Mouse (Mus musculus) R1 (cell line): ENCODE measurements at regions not wholly inside any gene's neighbourhood (a gene's known extent, or its start where the extent isn't known, plus 50 kb on each side); places are given as distances from the start of the nearest gene placed in this dataset.

Experiments
- DNase-seq: peaks from one replicate; pipeline ENCODE4 v3.0.0-alpha.2; 2018; ENCODE audit warnings: low read depth, low spot score

DNA sequence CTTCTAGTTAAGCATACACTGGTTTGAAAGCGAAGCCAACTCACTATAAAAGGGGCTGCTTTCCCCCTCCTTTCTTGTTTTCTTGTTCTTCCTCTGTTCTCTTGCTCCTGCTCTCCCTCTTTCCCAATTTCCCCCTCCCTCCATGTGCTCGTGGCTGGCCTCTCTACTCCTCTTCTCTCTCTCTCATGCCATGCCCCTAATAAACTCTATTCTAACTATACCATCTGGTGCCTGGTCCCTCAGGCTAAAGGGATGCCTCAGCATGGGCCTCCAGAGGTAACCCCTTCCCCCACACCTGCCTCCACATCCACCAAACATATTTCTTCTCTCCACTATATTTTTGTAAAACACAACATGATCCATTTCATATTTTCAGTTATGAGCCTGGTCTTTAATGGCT, 210.1 kb downstream of the Gja1 start:
- no peak for DNase-seq

DNA sequence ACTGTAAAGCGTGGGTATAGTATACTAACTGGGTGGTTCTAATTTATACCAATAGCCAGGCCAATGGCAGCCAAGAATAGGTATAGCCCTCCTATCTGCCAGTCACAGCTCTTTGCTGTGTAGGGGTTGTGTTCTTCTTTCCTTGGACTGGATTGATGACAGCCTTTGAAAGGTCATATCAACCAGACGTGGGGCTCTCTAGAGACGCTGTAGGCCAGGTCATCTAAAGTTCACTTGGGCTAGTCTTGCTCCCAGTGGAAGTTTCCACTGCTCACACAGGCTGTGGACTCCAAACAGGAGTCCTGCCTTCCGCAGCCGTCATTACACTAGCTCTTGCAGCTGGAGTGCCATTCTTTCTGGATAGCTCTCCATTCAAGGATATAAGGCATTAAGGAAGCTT, 220.3 kb downstream of the Gja1 start:
- no peak for DNase-seq

DNA sequence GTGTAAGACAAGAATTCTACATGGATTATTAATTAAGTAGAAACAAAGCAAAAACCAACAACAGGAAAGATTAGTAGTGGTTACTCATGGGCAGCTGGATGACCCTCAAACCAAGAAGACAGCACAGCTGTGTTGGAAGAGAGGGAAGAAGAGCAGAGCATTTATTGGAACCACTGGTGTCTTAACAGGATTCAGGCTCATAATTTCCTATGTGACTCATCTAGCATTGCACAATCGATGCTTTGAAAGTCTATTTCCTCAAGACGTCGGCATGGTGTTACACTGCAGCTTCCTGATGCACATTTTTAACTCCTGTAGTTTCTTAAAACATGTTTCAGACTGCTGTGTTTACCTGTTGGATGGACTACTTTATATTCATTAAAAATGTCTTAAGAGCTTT, 221.1 kb downstream of the Gja1 start:
- DNase-seq = no peak

DNA sequence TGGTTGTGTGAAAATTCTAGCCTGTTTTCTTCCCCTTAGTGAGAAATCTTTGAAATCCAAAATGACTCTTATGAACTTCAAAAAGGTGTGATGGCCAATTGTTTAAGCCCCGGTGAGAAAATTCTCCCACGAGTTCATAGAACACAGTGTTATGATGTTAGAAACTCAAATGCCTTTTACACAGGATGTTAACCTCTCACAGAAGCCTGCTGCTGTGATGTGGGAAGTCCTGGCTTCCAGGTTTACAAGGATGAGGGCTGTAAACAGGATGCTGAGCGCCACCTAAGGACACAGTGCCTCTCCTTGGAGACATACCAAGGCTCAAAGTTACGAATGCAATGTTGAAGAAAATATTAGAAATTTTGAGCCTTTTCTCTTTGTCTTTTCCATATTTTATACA, 222.8 kb downstream of the Gja1 start:
- no peak for DNase-seq

DNA sequence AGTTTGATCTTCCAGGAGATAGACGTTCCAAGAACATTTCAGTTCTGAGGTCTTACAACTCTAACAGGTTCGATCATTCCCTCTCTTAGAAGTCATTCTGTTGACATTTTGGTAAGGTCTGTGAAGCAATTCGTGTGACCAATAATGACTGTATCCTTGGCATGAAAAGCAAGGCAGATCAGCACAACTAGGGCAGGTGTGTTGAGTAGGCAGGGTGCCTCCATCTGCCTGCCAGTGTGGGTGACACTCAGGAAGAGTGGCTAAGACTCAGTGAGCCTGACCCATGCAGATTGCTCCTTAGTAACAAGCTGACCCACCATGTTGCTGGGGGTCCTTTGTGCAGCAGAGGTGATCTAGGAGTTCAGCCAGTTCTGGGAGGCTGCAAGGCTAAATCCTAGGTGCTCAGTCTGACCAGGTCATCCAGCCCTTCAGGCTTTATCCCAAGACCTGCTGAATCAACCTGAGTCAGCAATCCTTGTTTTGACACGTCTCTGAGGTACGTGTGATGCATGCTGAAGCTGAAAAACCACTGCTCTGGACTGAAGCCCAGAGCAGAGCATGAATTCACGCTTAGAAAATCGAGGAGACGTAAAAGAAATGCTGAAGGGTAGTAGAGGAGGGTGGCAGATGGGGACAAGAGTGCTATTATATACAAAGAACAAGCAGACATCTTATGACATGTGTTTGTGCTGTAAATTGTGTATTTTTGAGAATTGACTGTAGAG, 234.6 kb downstream of the Gja1 start:
- DNase-seq = no peak

DNA sequence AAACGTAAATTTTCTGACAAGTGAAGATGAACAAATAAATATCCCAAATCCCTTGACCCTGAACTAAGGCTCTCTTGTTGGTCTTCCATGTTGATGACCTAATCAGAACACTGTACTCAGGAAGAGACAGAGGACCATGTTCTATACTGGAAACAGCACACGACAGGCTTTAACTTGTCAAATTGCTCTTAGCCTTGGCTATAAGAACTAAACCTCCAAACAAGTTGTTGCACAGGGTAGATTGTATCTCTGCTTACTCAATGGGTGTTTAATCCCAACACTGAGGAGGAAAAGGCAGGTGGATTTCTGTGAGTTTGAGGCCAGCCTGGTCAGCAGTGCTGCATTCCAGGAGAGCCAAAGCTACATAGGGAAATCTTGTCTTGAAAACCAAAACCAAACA, 265.5 kb downstream of the Gja1 start:
- no peak for DNase-seq

DNA sequence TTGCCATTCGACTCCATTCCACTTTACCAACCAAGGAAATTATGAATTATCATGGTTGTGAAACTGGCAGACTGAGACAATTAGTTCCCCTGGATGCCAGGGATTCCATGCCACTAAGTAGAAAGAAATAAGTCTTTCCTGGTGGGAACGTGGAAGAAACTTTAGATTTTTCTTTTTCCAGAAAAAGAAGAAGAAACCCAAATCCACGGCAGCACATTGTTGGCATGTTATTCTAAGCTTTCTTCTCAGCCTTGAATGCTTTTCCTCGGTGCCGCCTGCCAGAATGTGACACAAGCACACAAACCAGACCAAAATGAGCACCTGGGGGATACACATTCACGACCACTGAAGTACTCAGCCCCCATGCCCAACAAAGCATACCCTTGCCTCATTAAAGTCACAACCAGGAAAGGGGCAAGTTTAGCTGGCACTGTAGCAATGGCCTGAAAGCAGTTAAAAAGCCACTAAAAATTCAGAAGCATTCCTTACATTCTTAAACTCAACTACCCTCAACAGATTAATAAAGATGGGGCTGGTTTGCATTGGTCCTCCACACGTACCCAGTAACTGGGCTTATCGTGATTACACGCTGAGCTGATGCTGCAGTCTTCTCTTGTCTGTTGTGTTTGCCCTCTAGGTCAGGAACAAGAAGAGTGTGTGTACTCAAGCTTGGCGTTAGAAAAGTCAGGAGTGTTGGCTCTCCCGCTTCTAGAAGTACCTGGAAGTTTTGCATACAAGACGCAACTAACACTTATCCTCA, 266.4 kb downstream of the Gja1 start:
- no peak for DNase-seq

DNA sequence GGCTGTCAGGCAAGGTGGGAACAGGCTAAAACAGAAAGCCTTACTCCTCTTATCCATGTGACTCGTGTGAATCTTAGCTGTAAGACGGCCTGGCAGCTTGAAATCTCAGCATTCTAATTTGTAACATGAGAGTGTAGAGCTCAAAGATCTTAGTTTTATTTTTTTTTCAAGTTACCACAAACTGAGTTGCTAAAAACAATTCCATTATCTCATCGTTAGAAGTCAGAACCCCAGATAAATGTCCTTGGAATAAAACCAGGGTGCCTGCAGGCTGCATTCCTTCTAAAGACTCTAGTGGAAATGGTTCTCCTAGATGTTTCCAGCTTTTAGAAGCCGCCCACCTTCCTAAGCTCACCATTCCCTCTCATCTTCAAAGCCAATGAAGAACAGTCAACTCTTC, 283.4 kb downstream of the Gja1 start:
- DNase-seq = no peak

DNA sequence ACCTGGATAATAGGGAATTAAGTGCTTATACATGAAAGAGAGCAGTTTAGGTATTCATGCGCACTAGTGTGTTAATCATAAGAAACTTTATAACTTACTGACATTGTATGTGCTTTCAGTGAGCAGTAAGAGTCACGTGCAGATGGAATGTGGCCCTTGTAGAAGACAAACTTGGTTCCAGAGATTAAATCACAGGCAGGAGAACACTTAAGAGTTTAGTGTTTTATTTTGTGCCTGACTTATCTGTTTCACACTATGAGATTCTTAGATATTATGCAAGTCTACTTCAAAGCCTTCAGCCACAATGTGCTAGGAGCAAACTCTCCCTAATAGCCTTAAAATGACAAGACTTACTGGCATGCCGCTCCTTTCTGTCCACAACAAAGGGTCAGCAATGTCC, 296.8 kb downstream of the Gja1 start:
- no peak for DNase-seq

DNA sequence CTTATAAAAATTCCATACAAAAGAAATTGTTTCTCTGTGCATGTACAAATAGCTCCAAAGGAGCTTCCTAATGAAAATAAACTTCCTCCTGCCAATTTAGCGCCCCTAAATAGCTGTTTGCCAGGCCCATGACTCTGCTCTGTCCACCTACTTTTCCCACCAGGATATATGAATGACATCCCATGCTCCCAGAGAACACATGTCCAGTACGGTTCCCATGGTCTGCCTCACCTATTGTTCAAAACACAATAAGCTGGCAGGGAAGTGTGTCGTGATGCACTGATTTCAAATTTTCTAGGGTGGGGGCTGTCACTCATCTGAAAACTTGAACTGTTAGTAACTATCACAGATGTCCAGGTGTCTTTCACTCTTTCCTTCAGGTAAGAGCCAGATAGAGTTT, 305.8 kb downstream of the Gja1 start:
- DNase-seq = no peak

DNA sequence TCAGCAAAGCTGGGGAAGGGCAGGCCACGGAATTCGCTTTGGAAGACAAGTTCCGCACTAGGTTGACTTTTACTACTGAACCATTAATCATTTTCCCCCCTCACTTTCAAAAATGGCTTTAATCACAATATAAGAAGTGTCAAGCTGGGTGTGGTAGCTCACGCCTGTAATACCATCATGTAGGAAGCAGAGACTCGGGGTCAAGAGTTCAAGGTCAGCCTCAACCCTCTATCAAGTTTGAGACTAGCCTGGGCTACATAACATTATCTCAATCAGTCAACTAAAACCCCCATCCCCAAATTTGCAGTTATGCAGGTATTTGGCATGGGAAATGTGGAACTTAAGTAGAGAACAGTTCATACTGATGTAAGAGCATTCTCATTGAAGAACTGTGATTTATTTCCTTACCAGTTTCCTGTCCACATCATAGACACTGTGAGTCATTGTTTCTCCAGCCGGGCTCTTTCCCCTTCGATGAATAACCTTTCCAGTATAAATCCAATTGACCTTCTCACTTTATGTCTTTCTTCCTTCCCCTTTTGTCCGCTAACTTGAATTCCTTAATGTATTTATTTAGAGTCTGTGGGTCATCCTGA, 308.6 kb downstream of the Gja1 start:
- DNase-seq = peak; percentile 73

DNA sequence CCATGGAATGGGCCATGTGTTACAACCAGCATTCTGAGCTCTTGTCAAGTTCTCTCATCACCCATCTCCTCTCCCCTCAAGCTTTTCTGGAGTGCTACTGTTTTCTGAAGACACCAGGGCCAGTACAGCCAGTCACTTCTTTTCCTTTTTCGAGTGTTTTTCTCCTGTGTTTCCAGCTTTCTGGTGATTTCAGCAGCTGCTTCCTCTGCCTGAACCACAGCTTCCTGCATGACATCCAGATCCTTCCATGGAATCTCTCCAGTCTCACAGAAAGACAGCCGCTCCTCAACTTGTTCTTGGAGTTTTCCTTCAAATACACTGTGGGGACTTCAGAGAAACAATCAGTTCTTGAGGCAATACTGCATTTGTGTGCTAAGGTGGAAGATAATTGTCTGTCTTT, 314.3 kb downstream of the Gja1 start:
- DNase-seq = no peak

DNA sequence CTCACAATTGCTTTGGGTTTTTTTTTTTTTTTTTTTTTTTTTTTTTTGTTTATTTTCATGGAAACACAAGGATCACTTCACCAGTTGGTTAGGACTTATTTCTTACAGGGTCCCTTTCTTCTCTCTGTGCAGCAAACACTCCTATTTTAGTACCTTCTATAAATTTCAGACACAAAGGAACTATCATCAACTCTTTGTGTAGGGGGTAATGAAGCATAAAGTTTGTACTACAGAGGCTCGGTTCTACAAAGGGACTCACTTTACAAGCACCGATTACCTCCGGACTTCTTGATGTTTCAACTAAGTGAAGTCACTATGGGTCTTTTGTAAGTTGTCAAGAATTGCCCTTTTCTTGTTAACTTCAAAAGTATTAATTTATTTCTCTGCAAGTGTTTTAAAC, 318.0 kb downstream of the Gja1 start:
- peak; percentile 36 for DNase-seq

DNA sequence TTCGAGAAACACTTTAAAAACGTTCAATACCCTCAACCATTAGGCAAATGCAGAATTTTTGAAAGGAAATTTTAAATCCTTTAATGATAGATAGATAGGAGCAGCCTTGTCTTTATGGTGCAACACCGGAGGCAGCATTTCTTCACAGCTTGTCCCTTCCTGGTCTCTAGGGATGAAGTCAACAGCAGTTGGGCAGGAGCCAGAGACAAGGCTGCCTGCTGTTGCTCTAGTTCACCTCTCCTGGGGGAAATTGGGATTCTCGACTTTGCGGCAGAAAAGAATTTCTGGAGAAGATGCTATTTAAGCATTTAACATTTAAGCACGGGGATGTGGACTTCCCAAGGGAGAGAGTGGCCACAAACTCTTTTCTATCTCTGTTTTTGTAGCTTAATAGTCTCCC, 323.0 kb downstream of the Gja1 start:
- no peak for DNase-seq

DNA sequence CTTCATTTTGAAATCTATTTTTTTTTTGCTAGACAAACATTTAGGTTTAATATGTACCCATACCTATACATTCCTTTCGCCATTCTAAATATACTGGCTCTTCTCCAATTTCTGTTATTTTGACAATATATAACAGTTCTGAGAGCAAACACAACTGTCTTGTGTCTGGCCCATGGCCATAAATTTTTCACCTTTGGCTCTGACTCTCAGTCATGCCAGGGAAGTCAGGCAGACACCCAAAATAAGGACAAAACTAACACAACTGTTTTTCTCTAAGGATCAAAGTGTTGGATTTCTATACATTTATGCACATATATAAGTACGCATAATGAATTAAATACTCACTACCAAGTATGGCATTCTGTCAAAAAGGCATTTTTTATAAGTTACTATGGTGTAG, 331.3 kb downstream of the Gja1 start:
- no peak for DNase-seq

DNA sequence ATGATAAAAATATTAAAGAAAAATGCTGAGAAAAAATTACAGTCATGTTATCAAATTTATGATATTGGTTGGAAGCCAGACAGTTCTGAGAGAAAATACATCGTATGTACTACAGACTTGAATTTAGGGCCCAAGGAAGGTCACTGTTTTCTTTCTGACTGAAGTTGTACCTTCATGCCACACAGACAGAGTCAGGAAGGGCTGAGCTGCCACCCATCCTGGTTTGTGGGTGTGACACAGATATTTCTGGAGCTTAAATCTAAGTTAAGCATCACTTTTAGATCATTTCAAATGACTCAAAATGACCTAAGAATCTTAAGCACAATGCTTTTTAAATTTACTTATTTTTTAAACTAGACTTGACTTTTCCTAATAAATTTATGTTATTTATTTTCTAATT, 331.8 kb downstream of the Gja1 start:
- DNase-seq = no peak

DNA sequence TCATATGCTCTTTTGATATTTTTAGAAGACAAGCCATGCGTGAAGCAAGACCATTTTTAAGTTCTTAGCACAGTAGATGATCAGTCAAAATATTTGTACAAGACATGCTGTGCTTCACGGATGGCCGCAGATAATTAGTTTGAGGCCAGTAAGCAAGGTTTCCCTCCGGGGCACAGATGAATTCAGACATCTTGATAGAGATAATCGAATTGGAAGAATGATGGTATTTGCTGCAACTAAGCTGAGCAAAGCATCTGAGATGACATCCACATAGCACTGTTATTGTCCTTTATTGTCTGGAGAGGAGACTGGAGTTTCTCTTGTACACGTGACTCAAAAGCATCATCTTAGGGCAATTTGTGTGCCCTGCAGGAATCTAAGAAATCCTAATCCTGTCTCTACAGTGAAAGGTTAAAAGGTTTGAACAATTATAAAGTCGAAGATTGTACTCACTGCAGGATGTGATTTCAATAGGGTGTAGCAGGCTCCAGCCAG, 335.5 kb downstream of the Gja1 start:
- no peak for DNase-seq

DNA sequence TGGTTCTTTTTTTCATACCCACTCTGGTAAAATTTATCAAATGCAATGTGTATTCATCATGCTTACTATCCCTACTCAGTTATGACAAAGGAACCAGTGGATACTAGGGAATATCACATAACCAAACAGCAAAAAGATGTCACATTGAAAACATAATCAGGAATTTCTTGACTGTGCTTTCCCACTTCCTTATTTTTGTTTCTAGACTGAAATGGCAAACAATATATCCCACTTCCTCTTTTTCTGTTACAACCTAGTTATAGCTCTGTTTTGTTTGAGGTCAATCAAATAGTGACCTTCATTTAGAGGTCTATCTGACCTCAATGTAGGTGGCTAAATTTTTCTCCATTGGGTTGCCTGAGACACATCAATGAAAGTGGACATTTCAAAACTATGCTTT, 359.9 kb downstream of the Gja1 start:
- DNase-seq = no peak

DNA sequence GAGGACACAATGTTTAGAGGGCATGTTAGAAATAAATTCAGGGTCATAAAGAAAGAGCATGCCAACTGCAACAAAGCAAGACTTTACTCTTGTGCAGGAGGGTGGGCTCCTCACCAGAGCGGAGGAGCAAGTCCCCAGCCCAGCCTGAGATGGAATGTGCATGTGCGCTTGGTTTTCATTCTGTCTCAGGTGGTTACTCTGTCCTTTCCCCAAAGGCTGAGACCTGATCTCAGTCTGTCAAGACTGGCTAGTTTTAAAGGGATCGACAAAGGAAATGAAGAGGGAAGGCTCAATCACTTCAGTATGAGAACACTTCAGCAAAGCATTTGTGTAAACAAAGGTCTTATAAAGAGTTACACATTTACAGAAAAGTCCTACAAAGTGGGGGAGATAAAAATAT, 362.5 kb downstream of the Gja1 start:
- no peak for DNase-seq

DNA sequence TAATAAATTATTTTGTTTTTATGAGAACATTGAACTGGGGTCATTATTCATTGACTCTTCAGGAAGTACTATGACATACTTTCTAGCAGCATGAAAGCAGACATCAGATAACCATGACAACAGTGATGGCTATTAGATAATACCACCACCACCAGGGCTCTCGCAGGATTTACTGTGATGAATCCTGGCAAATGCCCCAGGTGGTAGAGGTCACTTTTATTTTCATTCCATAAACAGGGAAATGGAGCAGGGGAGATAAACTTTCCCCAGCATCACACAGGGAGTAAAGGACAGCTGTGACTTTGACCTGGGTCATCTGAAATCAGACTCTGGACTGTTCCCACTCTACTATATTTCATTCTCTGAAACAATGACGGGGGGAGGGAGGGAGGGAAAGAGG, 375.0 kb downstream of the Gja1 start:
- peak; percentile 9 for DNase-seq

DNA sequence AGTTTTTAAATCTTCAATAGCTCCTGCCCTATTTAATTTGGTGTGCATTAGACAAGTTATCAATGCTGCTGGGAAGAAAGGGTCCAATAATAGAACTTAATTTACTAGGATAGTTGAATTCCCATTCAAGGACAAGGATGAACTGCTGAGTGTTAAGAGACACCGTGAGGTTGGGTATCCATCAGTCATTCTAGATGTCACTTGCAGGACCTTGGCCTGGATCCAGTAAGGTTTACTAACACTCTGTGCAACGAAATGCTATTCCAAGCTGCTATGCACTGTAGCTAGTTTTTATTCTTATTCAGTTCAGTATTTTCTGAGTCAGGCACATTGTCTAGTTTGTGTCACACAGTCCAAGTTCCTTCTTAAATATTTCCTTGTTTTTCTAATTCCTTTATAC, 376.4 kb downstream of the Gja1 start:
- DNase-seq = no peak

DNA sequence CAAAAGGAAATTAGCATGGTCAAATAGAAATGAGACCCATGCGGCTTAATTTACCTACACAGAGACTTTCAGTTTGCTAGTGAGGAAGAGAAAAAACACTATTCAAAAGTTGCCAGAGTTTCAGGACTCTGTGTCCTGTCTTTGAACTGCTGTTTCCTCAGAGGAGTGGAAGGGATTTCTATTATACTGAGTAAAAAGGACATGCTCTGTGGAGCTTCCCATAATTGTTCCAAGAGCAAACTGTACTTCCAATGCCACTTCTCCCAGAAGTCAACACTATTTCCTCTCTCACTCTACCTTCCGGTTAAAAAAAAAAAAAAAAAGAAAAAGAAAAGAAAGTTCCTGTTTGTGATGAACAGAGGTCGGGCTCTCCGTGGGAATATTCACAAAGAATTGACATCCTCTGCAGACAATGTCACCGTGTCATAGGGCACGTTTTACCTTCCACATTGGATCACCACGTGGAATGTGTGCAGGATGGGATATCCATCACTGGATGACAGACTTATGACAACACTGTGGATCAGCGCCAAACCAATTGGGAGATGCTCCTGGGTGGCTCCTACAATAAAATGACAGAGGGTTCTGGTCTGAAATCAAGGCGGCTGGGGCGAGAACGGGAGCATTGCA, 377.5 kb downstream of the Gja1 start:
- DNase-seq = no peak
